Mouse (Mus musculus) G1E (cell line): ENCODE data around the gene Flt3l. TPM values are rescaled to one million over a fixed set of nuclear protein-coding genes. Genes with fewer than 3 reads are reported as not detected.

ENCODE experiments used
- ATAC-seq: 2 replicates; pipeline ENCODE4 v1.8.0; 2016; ENCODE audit warnings: mild to moderate bottlenecking; ENCODE audit not compliant: insufficient number of reproducible peaks, poor library complexity, low FRiP score, severe bottlenecking; ENCODE audit errors: extremely low read depth
- DNase-seq: peaks from one replicate; pipeline ENCODE4 v3.0.0; 2012; ENCODE audit warnings: low spot score
- H3K27me3 ChIP-seq: 2 replicates; pipeline ENCODE4 v1.6.1; 2012; ENCODE audit warnings: mild to moderate bottlenecking, low read length, inconsistent platforms; ENCODE audit not compliant: insufficient read depth
- H3K36me3 ChIP-seq: replicated peaks from 2 replicates; pipeline ENCODE3; 2012; ENCODE audit warnings: mild to moderate bottlenecking, inconsistent platforms
- H3K4me1 ChIP-seq: 2 replicates; pipeline ENCODE4 v1.6.1; 2012; ENCODE audit warnings: low read depth, low read length, inconsistent platforms, mixed read lengths; ENCODE audit not compliant: insufficient read depth
- H3K4me3 ChIP-seq: 2 replicates; pipeline ENCODE4 v1.5.1; 2012; ENCODE audit warnings: low read depth, mild to moderate bottlenecking, inconsistent platforms, low read length, moderate library complexity, mixed read lengths
- H3K9me3 ChIP-seq: replicated peaks from 2 replicates; pipeline ENCODE4 v1.6.1; 2012; ENCODE audit warnings: inconsistent platforms
- CTCF ChIP-seq: IDR thresholded peaks from 2 replicates; pipeline ENCODE4 v1.5.1; 2012; ENCODE audit warnings: low read depth, low read length, inconsistent platforms, mixed read lengths
- GATA1 ChIP-seq: IDR thresholded peaks from 2 replicates; pipeline ENCODE4 v1.6.1; 2012; ENCODE audit warnings: borderline replicate concordance, low read length, inconsistent platforms, mixed read lengths
- GATA2 ChIP-seq: IDR thresholded peaks from 2 replicates; pipeline ENCODE4 v1.6.1; 2012; ENCODE audit warnings: low read depth, low read length, inconsistent platforms, borderline replicate concordance
- POLR2AphosphoS5 ChIP-seq: IDR thresholded peaks from 2 replicates; pipeline ENCODE4 v1.6.1; 2012; ENCODE audit warnings: low read depth, low read length, inconsistent platforms; ENCODE audit not compliant: insufficient replicate concordance
- TAL1 ChIP-seq: conservative IDR thresholded peaks from 2 replicates; pipeline ENCODE4 v1.6.1; 2012; ENCODE audit warnings: low read depth, low read length, inconsistent platforms, mixed read lengths
- polyA plus RNA-seq: library from polyadenylated mRNA; stranded (reverse); fragments of >175 nt; gene quantifications from 2 replicates; pipeline ENCODE4 v1.2.3, GENCODE M21; 2012
- total RNA-seq, 2 experiments: library from RNA; stranded (forward) in 1 of 2; stranded (reverse) in 1 of 2; fragments of 200-1000 nt in 1 of 2; fragments of >200 nt in 1 of 2; fragmentation: Nextera tagmentation in 1 of 2; gene quantifications; 2 replicates each; pipeline ENCODE4 v1.2.3; 2014 to 2017

The Flt3l gene
- total and polyA plus RNA-seq, 3 experiments = 38.8 to 75.7 (median 41.0) TPM

DNA sequence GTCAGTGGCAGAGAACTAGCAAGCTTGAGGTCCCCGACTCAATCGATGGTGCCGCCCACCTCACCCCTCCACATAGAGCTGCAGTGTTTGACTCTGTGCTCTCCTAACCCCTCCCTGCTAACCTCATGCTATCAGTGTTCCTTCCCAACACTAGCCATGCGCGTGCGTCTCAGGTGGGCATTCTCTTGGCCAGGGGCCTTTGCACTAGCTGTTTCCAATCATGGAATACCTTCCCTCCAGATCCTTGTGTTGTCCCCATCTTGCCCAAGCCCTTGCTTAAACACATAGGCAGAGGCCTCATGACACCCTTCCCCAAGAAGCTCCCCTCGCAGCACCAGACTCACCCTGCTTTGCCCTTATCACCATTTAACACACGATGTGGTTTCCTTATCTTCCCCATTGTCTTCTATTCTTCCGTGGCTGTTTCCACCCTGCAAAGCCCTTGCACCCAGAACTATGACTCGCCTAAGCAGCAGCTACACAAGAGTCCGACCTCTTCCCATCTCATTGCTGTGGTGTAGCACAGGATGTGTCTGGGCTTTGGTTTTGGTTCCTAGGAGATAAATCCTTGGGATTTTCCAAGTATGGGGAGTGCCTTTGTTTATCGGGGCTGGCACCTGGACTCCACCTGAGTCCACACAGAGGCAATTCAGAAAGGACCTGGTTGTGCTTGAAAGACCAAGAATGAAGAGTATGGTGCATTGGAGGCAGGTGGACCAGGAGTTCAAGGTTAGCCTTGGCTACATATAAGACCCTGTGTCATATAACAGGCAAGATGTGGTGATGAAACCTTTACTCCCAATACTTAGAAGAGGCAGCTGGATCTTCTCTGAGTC lies 1.2 kb upstream of the Flt3l start:
- no peaks in the 10 kb centered on the region for H3K27me3 ChIP-seq
- peaks cover 87% of the 10 kb centered on the region for H3K4me1 ChIP-seq
- peaks cover 3% of the 10 kb centered on the region; the same call in 1 of the 2 replicates for H3K9me3 ChIP-seq
- ATAC-seq (peak; percentile 74), DNase-seq (peak; percentile 83)
- TF ChIP-seq GATA1 (no peak), GATA2 (no peak), CTCF (no peak), TAL1 (peak; percentile 93), POLR2AphosphoS5 (no peak)
- H3K36me3 ChIP-seq = peaks cover 48% of the 10 kb centered on the region
- peak overlapping the region; percentile 71; the same call in 1 of the 2 replicates for H3K4me3 ChIP-seq

DNA sequence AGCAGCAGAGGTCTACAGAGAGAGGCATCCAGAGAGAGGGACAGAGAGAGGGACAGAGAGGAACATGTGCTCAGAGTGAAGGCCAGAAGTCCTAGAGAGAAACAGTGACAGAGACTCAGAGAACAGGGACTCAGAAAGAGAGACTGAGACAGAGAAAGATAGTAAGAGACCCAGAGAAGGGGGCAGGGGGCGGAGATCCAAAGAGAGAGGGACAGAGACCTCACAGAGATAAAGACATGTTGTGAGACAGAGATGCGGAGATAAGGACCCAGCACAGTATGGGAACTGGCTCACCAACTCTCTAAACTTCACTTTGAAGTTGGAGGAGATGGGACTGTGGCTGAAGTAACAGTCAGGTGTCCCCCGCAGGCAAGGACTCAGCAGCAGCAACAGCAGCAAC lies 862 bp downstream of the Flt3l start:
- peaks cover 87% of the 10 kb centered on the region for H3K4me1 ChIP-seq
- H3K36me3 ChIP-seq = peaks cover 48% of the 10 kb centered on the region
- peaks cover 3% of the 10 kb centered on the region; the same call in 1 of the 2 replicates for H3K9me3 ChIP-seq
- H3K4me3 ChIP-seq = peak overlapping the region; percentile 71
- ATAC-seq (no peak), DNase-seq (no peak)
- TF ChIP-seq CTCF (no peak), POLR2AphosphoS5 (no peak), GATA2 (0 out of 2 replicates have a peak, but pooled peaks have one; percentile 88), TAL1 (no peak), GATA1 (no peak)
- H3K27me3 ChIP-seq = no peaks in the 10 kb centered on the region

DNA sequence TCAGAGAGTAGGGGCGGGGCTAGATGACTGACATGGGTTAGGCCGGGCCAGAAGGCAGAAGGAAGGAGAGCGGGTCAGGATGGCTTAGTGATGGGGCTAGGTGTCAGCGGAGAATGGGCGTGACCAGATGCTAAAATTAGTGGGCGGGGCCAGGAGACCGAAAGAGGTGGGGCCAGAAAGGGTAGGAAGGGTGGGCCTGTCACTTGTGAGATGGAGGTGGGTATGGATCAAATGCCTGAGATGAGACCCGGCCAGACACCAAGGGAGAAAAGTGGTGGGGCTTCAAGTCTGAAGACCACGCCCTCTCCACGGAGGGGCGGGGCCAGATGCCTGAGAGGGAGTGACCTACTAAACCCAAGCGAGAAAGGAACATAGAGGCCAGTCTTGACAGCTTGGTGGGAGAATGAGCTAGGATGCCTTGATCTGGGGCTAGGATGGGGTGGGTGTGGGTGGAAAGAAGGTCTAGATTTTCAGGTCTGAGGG lies 1.6 kb downstream of the Flt3l start:
- ATAC-seq (peak; percentile 37), DNase-seq (no peak)
- TF ChIP-seq TAL1 (no peak), GATA1 (no peak), CTCF (no peak), GATA2 (no peak), POLR2AphosphoS5 (no peak)
- H3K36me3 ChIP-seq = peaks cover 45% of the 10 kb centered on the region
- H3K9me3 ChIP-seq = peaks cover 3% of the 10 kb centered on the region; the same call in 1 of the 2 replicates
- no peaks in the 10 kb centered on the region for H3K27me3 ChIP-seq
- peaks cover 87% of the 10 kb centered on the region for H3K4me1 ChIP-seq
- peak overlapping the region; percentile 71 for H3K4me3 ChIP-seq

DNA sequence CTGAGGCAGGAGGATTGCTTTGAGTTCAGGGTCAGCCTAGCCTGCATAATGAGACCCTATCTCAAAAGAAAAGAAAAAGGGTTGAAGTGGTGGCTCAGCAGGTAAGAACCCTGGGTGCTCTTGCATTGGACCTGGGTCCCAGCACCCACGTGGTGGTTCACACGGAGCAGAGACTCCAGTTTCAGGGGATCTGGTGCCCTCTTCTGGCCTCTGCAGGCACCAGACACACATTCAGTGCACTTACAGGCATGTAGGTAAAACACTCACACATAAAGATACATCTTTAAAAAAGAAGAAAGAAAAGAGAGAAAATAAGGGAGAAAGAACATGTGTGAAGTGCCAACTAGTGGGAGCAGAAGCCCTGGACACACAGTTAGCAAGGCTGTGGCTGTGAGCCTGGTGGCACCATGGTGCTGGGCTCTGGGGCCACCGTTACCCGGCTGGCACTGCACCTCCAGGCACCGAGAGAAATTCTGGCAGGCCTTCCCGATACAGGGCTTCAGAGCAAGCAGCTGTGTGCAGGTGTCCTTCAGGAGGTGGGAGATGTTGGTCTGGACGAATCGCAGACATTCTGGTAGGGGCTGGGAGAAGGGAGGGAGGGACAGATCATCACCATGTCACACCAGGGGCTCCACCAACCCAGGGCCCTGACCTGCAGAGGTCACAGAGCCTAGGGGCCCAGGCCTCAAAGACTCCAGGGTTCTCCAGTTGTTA lies 2.6 kb downstream of the Flt3l start:
- H3K36me3 ChIP-seq = peaks cover 43% of the 10 kb centered on the region
- H3K27me3 ChIP-seq = no peaks in the 10 kb centered on the region
- H3K4me3 ChIP-seq = peak overlapping the region; percentile 71; the same call in 1 of the 2 replicates
- DNase-seq (no peak), ATAC-seq (no peak)
- peaks cover 3% of the 10 kb centered on the region; the same call in 1 of the 2 replicates for H3K9me3 ChIP-seq
- TF ChIP-seq POLR2AphosphoS5 (no peak), TAL1 (no peak)
- H3K4me1 ChIP-seq = peaks cover 85% of the 10 kb centered on the region

DNA sequence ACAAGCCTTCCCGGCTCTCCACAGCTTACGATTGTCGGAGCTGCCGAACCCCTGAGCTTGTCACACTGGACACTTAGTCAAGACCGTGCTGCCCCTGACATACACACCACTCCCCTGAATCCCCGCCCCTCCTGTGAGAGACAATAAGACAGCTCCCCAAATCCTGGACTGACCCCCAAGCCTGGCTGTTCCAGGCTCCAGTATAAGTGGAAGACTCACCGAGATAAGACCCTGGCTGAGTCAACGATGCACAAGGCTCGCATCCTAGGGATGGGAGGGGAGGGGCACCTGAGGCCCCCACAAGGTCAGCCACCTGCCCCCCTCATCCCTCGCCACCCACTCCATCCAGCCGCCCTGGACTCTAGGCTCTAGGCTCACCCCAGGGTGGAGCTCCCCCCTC lies 4.4 kb downstream of the Flt3l start:
- no peaks in the 10 kb centered on the region for H3K27me3 ChIP-seq
- no peak for ATAC-seq
- H3K9me3 ChIP-seq = peaks cover 3% of the 10 kb centered on the region; the same call in 1 of the 2 replicates
- peaks cover 55% of the 10 kb centered on the region for H3K36me3 ChIP-seq
- H3K4me3 ChIP-seq = no peak overlapping the region; the same call in 1 of the 2 replicates
- DNase-seq = no peak
- no peak for TF ChIP-seq POLR2AphosphoS5
- TF ChIP-seq GATA1 = no peak
- TF ChIP-seq TAL1 = no peak
- no peak for TF ChIP-seq GATA2
- no peak for TF ChIP-seq CTCF
- H3K4me1 ChIP-seq = peaks cover 72% of the 10 kb centered on the region

DNA sequence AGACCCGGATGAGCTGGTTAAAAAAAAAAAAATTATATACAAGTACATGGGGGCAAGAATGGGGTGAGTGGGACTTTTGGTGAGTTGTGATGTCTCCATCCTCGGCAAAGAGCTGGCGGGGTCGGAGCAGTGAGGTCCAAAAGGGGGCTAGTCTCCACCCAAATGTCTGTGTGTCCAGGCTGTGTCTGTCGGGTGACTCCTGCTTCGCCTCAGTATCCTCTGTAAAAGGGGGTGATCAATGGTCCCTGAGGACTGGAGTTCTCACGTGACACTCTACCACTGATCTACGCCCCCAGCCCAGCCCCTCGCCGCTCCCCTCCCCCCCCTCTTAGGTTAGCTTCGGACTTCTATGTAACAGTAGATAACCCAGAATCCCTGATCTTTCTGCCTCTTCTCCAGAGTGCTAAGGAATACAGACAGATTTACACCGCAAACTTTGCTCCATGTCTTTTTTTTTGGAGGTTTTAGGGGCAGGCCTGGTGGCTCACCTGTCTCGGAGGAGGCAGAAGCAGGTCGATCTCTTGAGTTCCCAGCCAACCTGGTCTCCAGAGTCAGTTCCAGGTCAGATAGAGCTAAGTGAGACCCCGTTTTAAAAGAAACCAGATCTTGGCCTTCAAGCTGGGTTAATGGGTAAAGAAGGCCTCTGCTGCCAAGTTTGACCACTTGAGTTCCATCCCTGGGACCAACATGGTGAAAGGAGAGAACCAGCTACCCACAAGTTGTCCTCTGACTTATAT lies 6.3 kb downstream of the Flt3l start:
- DNase-seq (no peak), ATAC-seq (no peak)
- no peak for TF ChIP-seq GATA1
- TF ChIP-seq GATA2 = no peak
- TF ChIP-seq CTCF = no peak
- no peak for TF ChIP-seq TAL1
- TF ChIP-seq POLR2AphosphoS5 = no peak
- peaks cover 74% of the 10 kb centered on the region for H3K36me3 ChIP-seq
- H3K4me1 ChIP-seq = peaks cover 73% of the 10 kb centered on the region
- peaks cover 3% of the 10 kb centered on the region; the same call in 1 of the 2 replicates for H3K9me3 ChIP-seq
- peak overlapping the region; percentile 93; the same call in 1 of the 2 replicates for H3K4me3 ChIP-seq
- no peaks in the 10 kb centered on the region for H3K27me3 ChIP-seq
